8 mouse cellular contexts compared by ENCODE assay signal in genomic region chr12:112605766-112606165, GRCm38 (mm10). TPM values are rescaled to one million over a fixed set of nuclear protein-coding genes. Genes with fewer than 3 reads are reported as not detected.
A peak's percentile ranks its signal among the peaks of the same experiment; 100 is the strongest.
DNase-seq lines count a peak whose midpoint lies in the region; ATAC-seq and TF ChIP-seq lines count a peak whose summit lies in the region.

No protein-coding gene starts in this region.

- 51% methylated on average over 6 of the region's 6 CpGs for WGBS in embryonic facial prominence, embryonic 10.5 days
- WGBS in heart, embryonic 12.5 days, result 43% methylated on average over 6 of the region's 6 CpGs
- WGBS in kidney, postnatal 0 days, result 49% methylated on average over 6 of the region's 6 CpGs
- 31% methylated on average over 6 of the region's 6 CpGs for WGBS in liver, embryonic 15.5 days (ENCODE audit: insufficient replicate concordance)
- WGBS in neural tube, embryonic 11.5 days, result 51% methylated on average over 6 of the region's 6 CpGs
- WGBS in stomach, postnatal 0 days, result 46% methylated on average over 6 of the region's 6 CpGs

- TF ChIP-seq EP300 in stomach, postnatal 0 days (optimal IDR thresholded peaks at IDR 0.05), result no peak

- H3K4me2 ChIP-seq in heart, embryonic 12.5 days, result no peak overlapping the region
- H3K4me2 ChIP-seq in kidney, postnatal 0 days (ENCODE audit: low read length), result no peak overlapping the region
- H3K4me2 ChIP-seq in liver, embryonic 15.5 days, result no peak overlapping the region
- H3K4me2 ChIP-seq in neural tube, embryonic 11.5 days (ENCODE audit: low read depth), result no peak overlapping the region
- no peak overlapping the region for H3K4me2 ChIP-seq in stomach, postnatal 0 days (replicated peaks; ENCODE audit: low read depth)

- H3K36me3 ChIP-seq in embryonic facial prominence, embryonic 10.5 days (replicated peaks), result peaks cover 18% of the 10 kb centered on the region; the same call in 1 of the 2 replicates
- peaks cover 41% of the 10 kb centered on the region for H3K36me3 ChIP-seq in heart, embryonic 12.5 days
- H3K36me3 ChIP-seq in kidney, postnatal 0 days (ENCODE audit: insufficient read depth, low read length), result 0 out of 2 replicates have a peak, but pooled peaks cover 2% of the 10 kb centered on the region
- H3K36me3 ChIP-seq in liver, embryonic 15.5 days (replicated peaks), result 0 out of 2 replicates have a peak, but pooled peaks cover 11% of the 10 kb centered on the region
- no peaks in the 10 kb centered on the region; the same call in 1 of the 2 replicates for H3K36me3 ChIP-seq in neural tube, embryonic 11.5 days (ENCODE audit: control insufficient read depth, insufficient read depth, low read length)
- no peaks in the 10 kb centered on the region; the same call in 1 of the 2 replicates for H3K36me3 ChIP-seq in stomach, postnatal 0 days (ENCODE audit: control insufficient read depth, insufficient read depth, low read length)

- H3K27ac ChIP-seq in embryonic facial prominence, embryonic 10.5 days (replicated peaks), result no peak overlapping the region
- H3K27ac ChIP-seq in heart, embryonic 12.5 days (ENCODE audit: poor library complexity, severe bottlenecking), result no peak overlapping the region
- H3K27ac ChIP-seq in kidney, postnatal 0 days, result no peak overlapping the region
- no peak overlapping the region for H3K27ac ChIP-seq in liver, embryonic 15.5 days (replicated peaks)
- no peak overlapping the region for H3K27ac ChIP-seq in neural tube, embryonic 11.5 days (ENCODE audit: low read depth, low read length)
- H3K27ac ChIP-seq in stomach, postnatal 0 days (replicated peaks), result no peak overlapping the region

- H3K9ac ChIP-seq in heart, embryonic 12.5 days, result no peak overlapping the region
- H3K9ac ChIP-seq in kidney, postnatal 0 days (ENCODE audit: low read depth, low read length), result no peak overlapping the region
- H3K9ac ChIP-seq in liver, embryonic 15.5 days, result no peak overlapping the region
- no peak overlapping the region for H3K9ac ChIP-seq in neural tube, embryonic 11.5 days (ENCODE audit: low read length)
- no peak overlapping the region for H3K9ac ChIP-seq in stomach, postnatal 0 days (ENCODE audit: low read length)

- 0 out of 2 replicates have a peak, but pooled peaks have one; percentile 43 for ATAC-seq in heart, embryonic 12.5 days (ENCODE audit: insufficient number of reproducible peaks, low FRiP score)
- peak; percentile 51 for ATAC-seq in kidney, postnatal 0 days (replicated peaks; ENCODE audit: low FRiP score, low read depth)
- peak; percentile 45; the same call in 1 of the 2 replicates for ATAC-seq in liver, embryonic 15.5 days (ENCODE audit: insufficient read depth)
- ATAC-seq in neural tube, embryonic 11.5 days (ENCODE audit: insufficient read depth, low FRiP score, low TSS enrichment), result 0 out of 2 replicates have a peak, but pooled peaks have one; percentile 36
- peak; percentile 77 for ATAC-seq in stomach, postnatal 0 days (ENCODE audit: low FRiP score, low TSS enrichment)

- peaks cover 22% of the 10 kb centered on the region for H3K4me1 ChIP-seq in embryonic facial prominence, embryonic 10.5 days
- H3K4me1 ChIP-seq in heart, embryonic 12.5 days (replicated peaks), result peaks cover 25% of the 10 kb centered on the region
- no peaks in the 10 kb centered on the region for H3K4me1 ChIP-seq in kidney, postnatal 0 days (replicated peaks; ENCODE audit: insufficient read depth, low read length)
- H3K4me1 ChIP-seq in liver, embryonic 15.5 days (replicated peaks), result 0 out of 2 replicates have a peak, but pooled peaks cover 4% of the 10 kb centered on the region
- no peaks in the 10 kb centered on the region for H3K4me1 ChIP-seq in neural tube, embryonic 11.5 days (ENCODE audit: control insufficient read depth, insufficient read depth, low read length)
- H3K4me1 ChIP-seq in stomach, postnatal 0 days (replicated peaks; ENCODE audit: control insufficient read depth, insufficient read depth), result no peaks in the 10 kb centered on the region

- peak; percentile 75 for DNase-seq in 416B (ENCODE audit: low read depth)
- peak; percentile 61 for DNase-seq in adrenal gland, adult 8-10 months
- DNase-seq in embryonic facial prominence, embryonic 10.5 days (ENCODE audit: low spot score), result peak; percentile 81
- DNase-seq in kidney, postnatal 0 days (ENCODE audit: low spot score), result peak; percentile 86
- DNase-seq in neural tube, embryonic 11.5 days (ENCODE audit: low spot score), result peak; percentile 74
- peak; percentile 82 for DNase-seq in stomach, postnatal 0 days (ENCODE audit: low spot score)

- TF ChIP-seq CTCF in kidney, postnatal 0 days (IDR thresholded peaks at IDR 0.05; ENCODE audit: low read depth), result peak; percentile 94
- TF ChIP-seq CTCF in stomach, postnatal 0 days (IDR thresholded peaks at IDR 0.05; ENCODE audit: low read depth), result peak; percentile 96

- no peak overlapping the region for H3K4me3 ChIP-seq in embryonic facial prominence, embryonic 10.5 days
- H3K4me3 ChIP-seq in heart, embryonic 12.5 days, result no peak overlapping the region
- no peak overlapping the region for H3K4me3 ChIP-seq in kidney, postnatal 0 days (replicated peaks; ENCODE audit: low read depth, low read length)
- no peak overlapping the region for H3K4me3 ChIP-seq in liver, embryonic 15.5 days (replicated peaks)
- H3K4me3 ChIP-seq in neural tube, embryonic 11.5 days (ENCODE audit: low read depth, low read length), result no peak overlapping the region
- no peak overlapping the region for H3K4me3 ChIP-seq in stomach, postnatal 0 days (ENCODE audit: low read depth, low read length)

- no peaks in the 10 kb centered on the region for H3K27me3 ChIP-seq in embryonic facial prominence, embryonic 10.5 days (replicated peaks; ENCODE audit: low read depth, poor library complexity, severe bottlenecking)
- no peaks in the 10 kb centered on the region for H3K27me3 ChIP-seq in heart, embryonic 12.5 days (replicated peaks)
- H3K27me3 ChIP-seq in kidney, postnatal 0 days (ENCODE audit: insufficient read depth, low read length), result no peaks in the 10 kb centered on the region
- no peaks in the 10 kb centered on the region for H3K27me3 ChIP-seq in liver, embryonic 15.5 days
- no peaks in the 10 kb centered on the region for H3K27me3 ChIP-seq in neural tube, embryonic 11.5 days (ENCODE audit: control insufficient read depth, insufficient read depth, low read length)
- H3K27me3 ChIP-seq in stomach, postnatal 0 days (ENCODE audit: control insufficient read depth, insufficient read depth, low read length), result no peaks in the 10 kb centered on the region

- H3K9me3 ChIP-seq in embryonic facial prominence, embryonic 10.5 days, result no peaks in the 10 kb centered on the region
- H3K9me3 ChIP-seq in heart, embryonic 12.5 days (replicated peaks), result no peaks in the 10 kb centered on the region
- H3K9me3 ChIP-seq in kidney, postnatal 0 days (replicated peaks; ENCODE audit: low read length), result no peaks in the 10 kb centered on the region
- no peaks in the 10 kb centered on the region for H3K9me3 ChIP-seq in liver, embryonic 15.5 days (replicated peaks)
- no peaks in the 10 kb centered on the region for H3K9me3 ChIP-seq in neural tube, embryonic 11.5 days (ENCODE audit: control insufficient read depth, low read length)
- H3K9me3 ChIP-seq in stomach, postnatal 0 days (ENCODE audit: control insufficient read depth, low read length), result no peaks in the 10 kb centered on the region

RNA-seq across cellular contexts. Expression of gene Adssl1, which starts 14.1 kb away (rescaled TPM):
- 10 to 100 TPM; 15.2 to 53.1 (median 30.7) TPM for total RNA-seq in adrenal gland, adult 8-10 months (2022)
- 4.0 and 4.3 TPM in 2 replicates for polyA plus RNA-seq in embryonic facial prominence, embryonic 10.5 days (2016; fragmentation: Nextera tagmentation; extraction: Ambion mirVana)
- 81.7 and 86.4 TPM in 2 replicates for polyA plus RNA-seq in heart, embryonic 12.5 days (2016; fragmentation: Nextera tagmentation; extraction: Ambion mirVana)
- 13.4 and 14.5 TPM in 2 replicates for polyA plus RNA-seq in kidney, postnatal 0 days (2015; fragmentation: Nextera tagmentation; extraction: Ambion mirVana)
- 13.4 TPM in 2 replicates for polyA plus RNA-seq in liver, embryonic 15.5 days (2015; fragmentation: Nextera tagmentation; extraction: Ambion mirVana)
- polyA plus RNA-seq in neural tube, embryonic 11.5 days (2014; fragmentation: Nextera tagmentation; extraction: Ambion mirVana), result 4.6 and 4.7 TPM in 2 replicates
- polyA plus RNA-seq in stomach, postnatal 0 days (2015; fragmentation: Nextera tagmentation; extraction: Ambion mirVana), result 4.7 and 6.4 TPM in 2 replicates

RNA-seq across cellular contexts. Expression of gene Inf2, which starts 17.2 kb away (rescaled TPM):
- total RNA-seq in adrenal gland, adult 8-10 months (2022), result 10 to 100 TPM; 34.6 to 65.5 (median 48.9) TPM
- 1.5 and 1.7 TPM in 2 replicates for polyA plus RNA-seq in embryonic facial prominence, embryonic 10.5 days (2016; fragmentation: Nextera tagmentation; extraction: Ambion mirVana)
- 2.2 and 3.5 TPM in 2 replicates for polyA plus RNA-seq in heart, embryonic 12.5 days (2016; fragmentation: Nextera tagmentation; extraction: Ambion mirVana)
- polyA plus RNA-seq in kidney, postnatal 0 days (2015; fragmentation: Nextera tagmentation; extraction: Ambion mirVana), result 2.5 and 3.8 TPM in 2 replicates
- polyA plus RNA-seq in liver, embryonic 15.5 days (2015; fragmentation: Nextera tagmentation; extraction: Ambion mirVana), result 2.7 TPM in 2 replicates
- 1.9 and 2.2 TPM in 2 replicates for polyA plus RNA-seq in neural tube, embryonic 11.5 days (2014; fragmentation: Nextera tagmentation; extraction: Ambion mirVana)
- 1.5 and 2.0 TPM in 2 replicates for polyA plus RNA-seq in stomach, postnatal 0 days (2015; fragmentation: Nextera tagmentation; extraction: Ambion mirVana)

RNA-seq across cellular contexts. Expression of gene Siva1, which starts 38.7 kb away (rescaled TPM):
- total RNA-seq in adrenal gland, adult 8-10 months (2022), result 10 to 100 TPM; 37.0 to 73.9 (median 51.5) TPM
- polyA plus RNA-seq in embryonic facial prominence, embryonic 10.5 days (2016; fragmentation: Nextera tagmentation; extraction: Ambion mirVana), result 332 TPM in 2 replicates
- 99.4 and 116 TPM in 2 replicates for polyA plus RNA-seq in heart, embryonic 12.5 days (2016; fragmentation: Nextera tagmentation; extraction: Ambion mirVana)
- 202 and 209 TPM in 2 replicates for polyA plus RNA-seq in kidney, postnatal 0 days (2015; fragmentation: Nextera tagmentation; extraction: Ambion mirVana)
- 106 and 114 TPM in 2 replicates for polyA plus RNA-seq in liver, embryonic 15.5 days (2015; fragmentation: Nextera tagmentation; extraction: Ambion mirVana)
- 217 and 219 TPM in 2 replicates for polyA plus RNA-seq in neural tube, embryonic 11.5 days (2014; fragmentation: Nextera tagmentation; extraction: Ambion mirVana)
- 91.5 and 97.1 TPM in 2 replicates for polyA plus RNA-seq in stomach, postnatal 0 days (2015; fragmentation: Nextera tagmentation; extraction: Ambion mirVana)
